Mouse (Mus musculus) stomach, embryonic 14.5 days (tissue): ENCODE results near the gene Plekha8. TPM values are rescaled to one million over a fixed set of nuclear protein-coding genes. Genes with fewer than 3 reads are reported as not detected.

ENCODE experiments used
- ATAC-seq: fragments of 200-750 bp; cut with Nextera tagmentation; 2 replicates; pipeline ENCODE4 v1.8.0; 2017; ENCODE audit warnings: low read depth, moderate TSS enrichment; ENCODE audit not compliant: insufficient number of reproducible peaks, insufficient read depth, low FRiP score
- H3K27ac ChIP-seq: fragments of 300-500 bp; sonication (generic); 2 replicates; pipeline ENCODE4 v1.5.1; 2014; ENCODE audit warnings: mild to moderate bottlenecking, low read length, moderate library complexity, mixed read lengths
- H3K27me3 ChIP-seq: fragments of 300-500 bp; sonication (generic); 2 replicates; pipeline ENCODE4 v1.6.1; 2014; ENCODE audit warnings: low read length, control low read depth, mixed read lengths; ENCODE audit not compliant: control insufficient read depth, insufficient read depth
- H3K36me3 ChIP-seq: fragments of 300-500 bp; sonication (generic); 2 replicates; pipeline ENCODE4 v1.6.1; 2014; ENCODE audit warnings: mild to moderate bottlenecking, control low read depth, low read length, moderate library complexity, mixed read lengths; ENCODE audit not compliant: control insufficient read depth, insufficient read depth
- H3K4me1 ChIP-seq: fragments of 300-500 bp; sonication (generic); 2 replicates; pipeline ENCODE4 v1.6.1; 2014; ENCODE audit warnings: low read length, control low read depth, mixed read lengths; ENCODE audit not compliant: control insufficient read depth, insufficient read depth
- H3K4me2 ChIP-seq: fragments of 300-500 bp; sonication (generic); replicated peaks from 2 replicates; pipeline ENCODE4 v1.6.1; 2014; ENCODE audit warnings: low read depth, low read length, control low read depth
- H3K4me3 ChIP-seq: fragments of 300-500 bp; sonication (generic); 2 replicates; pipeline ENCODE4 v1.5.1; 2014; ENCODE audit warnings: low read depth, low read length, control low read depth
- H3K9ac ChIP-seq: fragments of 300-500 bp; sonication (generic); replicated peaks from 2 replicates; pipeline ENCODE4 v1.6.1; 2014; ENCODE audit warnings: low read depth, mild to moderate bottlenecking, control low read depth, low read length, moderate library complexity, mixed read lengths
- H3K9me3 ChIP-seq: fragments of 300-500 bp; sonication (generic); 2 replicates; pipeline ENCODE4 v1.6.1; 2016; ENCODE audit warnings: low read depth, low read length, control low read depth; ENCODE audit not compliant: control insufficient read depth
- WGBS: fragments of 180-500 bp; shearing (Covaris S2); extraction: QIAGEN DNeasy Blood & Tissue Kit; methylation state at CpG from one replicate; pipeline ENCODE4 v1.1.7; 2014; 5-methylcytosine and 5-hydroxymethylcytosine counted together
- polyA plus RNA-seq: library from polyadenylated mRNA; unstranded; fragments of >200 nt; fragmentation: Nextera tagmentation; extraction: Ambion mirVana; gene quantifications from 2 replicates; pipeline ENCODE4 v1.2.1, GENCODE M21; 2014

The Plekha8 gene
- polyA plus RNA-seq, 1 experiment from 2014 or later: 9.8 TPM

GRCm38 (mm10) chr6:54566546-54566919 is 28.4 kb upstream of the Plekha8 start:
- Histone ChIP-seq H3K27ac (peak overlapping the region; percentile 3; the same call in 1 of the 2 replicates), H3K4me2 (peak overlapping the region; percentile 89)
- WGBS: 8% methylated on average over 6 of the region's 6 CpGs

GRCm38 (mm10) chr6:54569776-54570175 is 25.1 kb upstream of the Plekha8 start:
- no peak for ATAC-seq
- Histone ChIP-seq H3K36me3 (no peaks in the 10 kb centered on the region), H3K4me2 (no peak overlapping the region), H3K27me3 (no peaks in the 10 kb centered on the region), H3K9me3 (no peaks in the 10 kb centered on the region), H3K4me1 (peaks cover 11% of the 10 kb centered on the region), H3K27ac (no peak overlapping the region), H3K9ac (no peak overlapping the region), H3K4me3 (no peak overlapping the region)
- 29% methylated on average over 7 of the region's 7 CpGs for WGBS

More at GRCm38 (mm10) chr6:54566546-54566919, 28.4 kb upstream of the Plekha8 start:
- ATAC-seq: no peak
- no peaks in the 10 kb centered on the region for H3K36me3 ChIP-seq
- H3K9me3 ChIP-seq: no peaks in the 10 kb centered on the region
- H3K9ac ChIP-seq: no peak overlapping the region
- H3K4me1 ChIP-seq: peaks cover 15% of the 10 kb centered on the region
- no peaks in the 10 kb centered on the region for H3K27me3 ChIP-seq
- H3K4me3 ChIP-seq: peak overlapping the region; percentile 41

- no peak overlapping the region for H3K9ac ChIP-seq
- H3K9me3 ChIP-seq: no peaks in the 10 kb centered on the region
- H3K27me3 ChIP-seq: no peaks in the 10 kb centered on the region
- 23% methylated on average over 6 of the region's 6 CpGs for WGBS
- H3K4me1 ChIP-seq: no peaks in the 10 kb centered on the region
- no peak overlapping the region for H3K4me2 ChIP-seq
- no peak overlapping the region for H3K27ac ChIP-seq
- no peaks in the 10 kb centered on the region for H3K36me3 ChIP-seq
- no peak for ATAC-seq
- H3K4me3 ChIP-seq: no peak overlapping the region
Observed at GRCm38 (mm10) chr6:54573218-54573955, 21.5 kb upstream of the Plekha8 start.

- WGBS: 33% methylated on average over 2 of the region's 2 CpGs
- Histone ChIP-seq H3K27me3 (no peaks in the 10 kb centered on the region), H3K27ac (no peak overlapping the region), H3K36me3 (no peaks in the 10 kb centered on the region; the same call in 1 of the 2 replicates), H3K9ac (no peak overlapping the region), H3K4me2 (no peak overlapping the region), H3K4me1 (peaks cover 2% of the 10 kb centered on the region; the same call in 1 of the 2 replicates), H3K9me3 (no peaks in the 10 kb centered on the region), H3K4me3 (no peak overlapping the region)
- ATAC-seq: no peak
Observed at GRCm38 (mm10) chr6:54586175-54586574, 8.7 kb upstream of the Plekha8 start.

DNA sequence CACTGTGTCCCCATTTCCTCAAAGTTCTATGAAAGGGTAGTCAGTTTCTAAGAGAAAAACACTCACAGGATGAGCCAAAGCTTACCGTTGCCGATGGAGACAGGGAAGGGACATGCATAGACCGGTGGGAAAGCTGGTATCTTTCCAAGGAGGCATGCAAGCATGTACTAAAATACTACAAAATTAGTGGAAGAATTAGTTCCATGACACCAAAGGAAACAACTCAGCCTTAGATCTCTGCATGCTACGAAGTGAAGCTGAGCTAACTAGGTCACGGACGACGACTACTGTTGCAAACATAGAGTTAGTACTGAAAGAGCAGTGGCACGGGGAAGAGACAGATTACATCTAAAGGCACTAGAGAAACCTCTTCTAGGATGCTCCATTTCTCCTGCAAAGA is 8.0 kb upstream of the Plekha8 start:
- Histone ChIP-seq H3K27ac (no peak overlapping the region), H3K4me1 (peaks cover 5% of the 10 kb centered on the region), H3K36me3 (no peaks in the 10 kb centered on the region; the same call in 1 of the 2 replicates), H3K9me3 (no peaks in the 10 kb centered on the region), H3K4me2 (no peak overlapping the region), H3K27me3 (no peaks in the 10 kb centered on the region), H3K9ac (no peak overlapping the region), H3K4me3 (no peak overlapping the region)
- 82% methylated on average over 8 of the region's 8 CpGs for WGBS
- ATAC-seq: no peak

GRCm38 (mm10) chr6:54587683-54588082 is 7.2 kb upstream of the Plekha8 start:
- Histone ChIP-seq H3K27ac (no peak overlapping the region), H3K27me3 (no peaks in the 10 kb centered on the region), H3K4me2 (no peak overlapping the region), H3K36me3 (no peaks in the 10 kb centered on the region), H3K9ac (no peak overlapping the region), H3K9me3 (no peaks in the 10 kb centered on the region), H3K4me3 (no peak overlapping the region), H3K4me1 (peaks cover 5% of the 10 kb centered on the region)
- ATAC-seq: no peak
- 68% methylated on average over 4 of the region's 4 CpGs for WGBS

DNA sequence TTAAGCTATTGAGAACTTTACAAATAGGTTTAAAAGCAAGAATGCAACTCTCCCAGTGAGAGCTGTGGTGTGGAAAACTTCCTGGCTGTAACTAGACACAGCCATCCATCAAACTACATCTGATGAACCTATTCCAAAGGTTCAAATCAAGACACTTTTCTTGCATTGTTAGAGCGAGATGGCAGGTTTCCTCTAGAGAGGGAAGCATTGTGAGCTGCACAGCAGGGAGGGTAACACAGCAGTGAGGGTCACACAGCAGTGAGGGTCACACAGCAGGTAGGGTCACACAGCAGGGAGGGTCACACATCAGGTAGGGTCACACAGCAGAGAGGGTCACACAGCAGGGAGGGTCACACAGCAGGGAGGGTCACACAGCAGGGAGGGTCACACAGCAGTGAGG is 6.7 kb upstream of the Plekha8 start:
- Histone ChIP-seq H3K4me1 (peaks cover 5% of the 10 kb centered on the region), H3K9ac (no peak overlapping the region), H3K4me2 (no peak overlapping the region), H3K9me3 (no peaks in the 10 kb centered on the region), H3K27ac (no peak overlapping the region), H3K36me3 (no peaks in the 10 kb centered on the region), H3K4me3 (no peak overlapping the region), H3K27me3 (no peaks in the 10 kb centered on the region)
- WGBS: 63% methylated on average over 1 of the region's 1 CpGs
- no peak for ATAC-seq

- Histone ChIP-seq H3K4me1 (peaks cover 5% of the 10 kb centered on the region), H3K27ac (no peak overlapping the region), H3K27me3 (no peaks in the 10 kb centered on the region), H3K9ac (no peak overlapping the region), H3K36me3 (no peaks in the 10 kb centered on the region), H3K9me3 (no peaks in the 10 kb centered on the region), H3K4me2 (no peak overlapping the region), H3K4me3 (no peak overlapping the region)
- ATAC-seq: no peak
- 96% methylated on average over 2 of the region's 2 CpGs for whole genome bisulfite sequencing
Observed at GRCm38 (mm10) chr6:54590691-54591090, 4.2 kb upstream of the Plekha8 start.

- Histone ChIP-seq H3K27ac (no peak overlapping the region), H3K9ac (peak overlapping the region; percentile 4; the same call in 1 of the 2 replicates), H3K4me2 (peak overlapping the region; percentile 45), H3K4me1 (peaks cover 12% of the 10 kb centered on the region), H3K9me3 (no peaks in the 10 kb centered on the region), H3K36me3 (no peaks in the 10 kb centered on the region), H3K4me3 (peak overlapping the region; percentile 17), H3K27me3 (no peaks in the 10 kb centered on the region)
- 37% methylated on average over 6 of the region's 6 CpGs for WGBS
- no peak for ATAC-seq
Observed at GRCm38 (mm10) chr6:54591778-54592177, 3.1 kb upstream of the Plekha8 start.
